Mouse (Mus musculus) kidney, embryonic 16.5 days (tissue): Measurements from ENCODE around the gene Maml3. TPM values are rescaled to one million over a fixed set of nuclear protein-coding genes. Genes with fewer than 3 reads are reported as not detected.
A peak's percentile ranks its signal among the peaks of the same experiment; 100 is the strongest.

Experiments
- ATAC-seq: fragments of 200-750 bp; cut with Nextera tagmentation; 2 replicates; pipeline ENCODE4 v1.8.0; 2017; ENCODE audit warnings: moderate TSS enrichment; ENCODE audit not compliant: low FRiP score, low TSS enrichment
- H3K27ac ChIP-seq: fragments of 300-500 bp; sonication (generic); 2 replicates; pipeline ENCODE4 v1.5.1; 2014; ENCODE audit warnings: low read length
- H3K27me3 ChIP-seq: fragments of 300-500 bp; sonication (generic); 2 replicates; pipeline ENCODE4 v1.6.1; 2014; ENCODE audit warnings: low read length, control low read depth, mixed read lengths; ENCODE audit not compliant: insufficient read depth
- H3K36me3 ChIP-seq: fragments of 300-500 bp; sonication (generic); 2 replicates; pipeline ENCODE4 v1.6.1; 2014; ENCODE audit warnings: low read length, control low read depth, mixed read lengths; ENCODE audit not compliant: insufficient read depth
- H3K4me1 ChIP-seq: fragments of 300-500 bp; sonication (generic); 2 replicates; pipeline ENCODE4 v1.6.1; 2014; ENCODE audit warnings: low read length, control low read depth, mixed read lengths; ENCODE audit not compliant: insufficient read depth
- H3K4me2 ChIP-seq: fragments of 300-500 bp; sonication (generic); replicated peaks from 2 replicates; pipeline ENCODE4 v1.6.1; 2014; ENCODE audit warnings: low read depth, low read length
- H3K4me3 ChIP-seq: fragments of 300-500 bp; sonication (generic); 2 replicates; pipeline ENCODE4 v1.5.1; 2014; ENCODE audit warnings: mild to moderate bottlenecking, low read length
- H3K9ac ChIP-seq: fragments of 300-500 bp; sonication (generic); replicated peaks from 2 replicates; pipeline ENCODE4 v1.6.1; 2014; ENCODE audit warnings: low read length
- H3K9me3 ChIP-seq: fragments of 300-500 bp; sonication (generic); 2 replicates; pipeline ENCODE4 v1.6.1; 2016; ENCODE audit warnings: low read length, control low read depth
- WGBS: fragments of 180-500 bp; shearing (Covaris S2); extraction: QIAGEN DNeasy Blood & Tissue Kit; methylation state at CpG from one replicate; pipeline ENCODE4 v1.1.7; 2014; 5-methylcytosine and 5-hydroxymethylcytosine counted together
- polyA plus RNA-seq: library from polyadenylated mRNA; unstranded; fragments of >200 nt; fragmentation: Nextera tagmentation; extraction: Ambion mirVana; gene quantifications from 2 replicates; pipeline ENCODE4 v1.2.1, GENCODE M21; 2015

Gene Maml3
- polyA plus RNA-seq, 1 experiment from 2014 or later, result 6.7 TPM

DNA sequence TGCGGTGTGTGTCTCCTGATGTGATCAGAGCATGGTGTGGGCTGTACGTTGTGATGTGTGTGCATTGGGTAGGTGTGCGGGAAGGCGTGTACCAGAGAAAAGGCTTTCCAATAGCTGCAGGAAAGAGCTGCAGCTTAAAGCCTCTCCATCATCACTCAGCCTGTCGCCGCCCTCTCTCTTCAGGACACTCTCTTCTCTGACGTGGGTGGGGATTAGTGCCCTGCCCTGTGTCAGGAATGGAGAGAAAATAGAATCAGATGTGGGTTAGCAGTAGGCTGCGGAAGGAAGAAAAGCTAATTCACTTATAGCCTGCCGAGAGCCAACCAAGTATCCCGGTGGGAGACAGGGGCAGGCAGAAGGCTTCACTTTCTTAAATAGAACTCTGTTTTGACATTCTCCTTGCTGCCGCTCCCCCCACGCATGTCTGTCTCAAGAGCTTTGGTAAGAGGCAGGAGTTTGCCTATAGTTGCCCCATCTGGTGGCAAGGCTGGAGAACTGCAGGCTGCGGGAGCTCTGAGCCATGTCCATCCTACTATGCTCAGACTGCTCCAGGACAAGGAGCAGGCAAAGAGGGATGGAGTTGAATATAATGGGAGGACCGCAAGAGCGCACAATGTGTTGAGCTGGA is 456.7 kb downstream of the Maml3 start:
- ATAC-seq, result no peak
- H3K4me1 ChIP-seq, result peaks cover 30% of the 10 kb centered on the region
- peak overlapping the region; percentile 23; the same call in 1 of the 2 replicates for H3K4me3 ChIP-seq
- H3K27me3 ChIP-seq, result no peaks in the 10 kb centered on the region
- H3K9me3 ChIP-seq, result 0 out of 2 replicates have a peak, but pooled peaks cover 3% of the 10 kb centered on the region
- H3K36me3 ChIP-seq, result no peaks in the 10 kb centered on the region
- H3K9ac ChIP-seq, result no peak overlapping the region
- no peak overlapping the region for H3K27ac ChIP-seq
- 0 out of 2 replicates have a peak overlapping the region, but pooled peaks have one; percentile 20 for H3K4me2 ChIP-seq
- 40% methylated on average over 15 of the region's 15 CpGs for WGBS

DNA sequence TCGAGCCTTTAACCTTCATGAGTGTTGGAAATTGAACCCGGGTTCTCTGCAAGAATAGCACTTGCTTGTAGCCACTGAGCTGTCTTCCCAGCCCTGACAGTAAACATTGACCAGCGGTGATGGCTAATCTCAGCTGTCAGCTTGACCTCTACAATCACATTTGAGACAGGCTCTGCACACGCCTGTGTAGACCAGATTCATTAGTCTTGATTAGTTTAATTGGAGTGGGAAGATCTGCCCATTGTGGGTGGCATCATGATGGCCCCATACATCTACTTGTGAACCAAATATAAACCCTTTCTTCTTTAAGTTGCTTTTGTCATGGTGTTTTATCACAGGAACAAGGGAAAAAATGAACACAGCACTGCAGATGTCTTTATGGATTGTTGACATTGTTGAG is 457.5 kb downstream of the Maml3 start:
- ATAC-seq, result no peak
- H3K4me2 ChIP-seq, result no peak overlapping the region
- no peaks in the 10 kb centered on the region for H3K36me3 ChIP-seq
- no peak overlapping the region for H3K9ac ChIP-seq
- H3K9me3 ChIP-seq, result 0 out of 2 replicates have a peak, but pooled peaks cover 3% of the 10 kb centered on the region
- no peak overlapping the region for H3K4me3 ChIP-seq
- peaks cover 23% of the 10 kb centered on the region for H3K4me1 ChIP-seq
- WGBS, result 88% methylated on average over 4 of the region's 4 CpGs
- no peak overlapping the region for H3K27ac ChIP-seq
- no peaks in the 10 kb centered on the region for H3K27me3 ChIP-seq

DNA sequence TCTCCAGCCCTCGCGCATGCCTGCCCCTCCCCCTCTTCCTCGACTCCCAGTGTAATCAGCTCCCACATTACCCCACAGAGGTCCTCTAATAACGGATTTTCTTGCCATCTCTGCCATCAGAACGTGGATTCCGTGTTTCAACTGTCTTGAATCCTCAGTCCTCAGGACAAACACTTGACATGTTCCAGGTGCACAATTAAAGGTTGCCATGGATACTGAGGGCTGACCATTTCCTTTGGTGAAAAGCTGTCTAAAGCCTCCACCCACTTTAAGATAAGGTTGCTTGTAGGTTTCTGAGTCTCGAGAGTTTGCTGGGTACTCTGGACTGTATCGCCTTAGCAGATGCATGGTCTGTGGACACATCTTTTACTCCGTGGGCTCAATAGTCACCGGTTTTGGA is 458.6 kb downstream of the Maml3 start:
- WGBS, result 76% methylated on average over 10 of the region's 10 CpGs
- Histone ChIP-seq H3K27ac (no peak overlapping the region), H3K27me3 (no peaks in the 10 kb centered on the region), H3K9me3 (0 out of 2 replicates have a peak, but pooled peaks cover 3% of the 10 kb centered on the region), H3K36me3 (no peaks in the 10 kb centered on the region), H3K4me2 (no peak overlapping the region), H3K4me1 (peaks cover 17% of the 10 kb centered on the region), H3K4me3 (no peak overlapping the region), H3K9ac (no peak overlapping the region)
- ATAC-seq, result no peak

DNA sequence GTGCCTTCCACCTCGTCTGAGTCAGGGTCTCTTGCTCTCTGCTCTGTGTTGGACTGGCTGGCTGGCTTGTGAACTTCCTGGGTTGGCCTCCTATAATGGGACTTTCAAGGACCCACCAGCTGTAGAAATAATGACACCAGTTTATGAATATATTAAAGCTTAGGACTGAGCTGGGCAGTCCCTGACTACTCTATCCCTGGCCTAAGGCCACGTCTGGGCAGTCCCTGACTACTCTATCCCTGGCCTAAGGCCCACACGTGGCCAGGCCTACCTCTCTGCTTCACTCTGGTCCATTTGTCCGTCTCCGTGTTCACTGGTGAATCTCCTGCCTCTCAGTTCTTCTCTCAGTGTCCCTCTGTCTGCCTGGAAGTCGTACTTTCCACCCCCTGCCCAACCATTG is 459.4 kb downstream of the Maml3 start:
- 88% methylated on average over 6 of the region's 6 CpGs for WGBS
- 0 out of 2 replicates have a peak, but pooled peaks cover 3% of the 10 kb centered on the region for H3K9me3 ChIP-seq
- no peak overlapping the region for H3K4me2 ChIP-seq
- H3K27me3 ChIP-seq, result no peaks in the 10 kb centered on the region
- H3K4me3 ChIP-seq, result no peak overlapping the region
- no peak overlapping the region for H3K9ac ChIP-seq
- ATAC-seq, result no peak
- no peaks in the 10 kb centered on the region for H3K36me3 ChIP-seq
- no peak overlapping the region for H3K27ac ChIP-seq
- peaks cover 17% of the 10 kb centered on the region for H3K4me1 ChIP-seq

DNA sequence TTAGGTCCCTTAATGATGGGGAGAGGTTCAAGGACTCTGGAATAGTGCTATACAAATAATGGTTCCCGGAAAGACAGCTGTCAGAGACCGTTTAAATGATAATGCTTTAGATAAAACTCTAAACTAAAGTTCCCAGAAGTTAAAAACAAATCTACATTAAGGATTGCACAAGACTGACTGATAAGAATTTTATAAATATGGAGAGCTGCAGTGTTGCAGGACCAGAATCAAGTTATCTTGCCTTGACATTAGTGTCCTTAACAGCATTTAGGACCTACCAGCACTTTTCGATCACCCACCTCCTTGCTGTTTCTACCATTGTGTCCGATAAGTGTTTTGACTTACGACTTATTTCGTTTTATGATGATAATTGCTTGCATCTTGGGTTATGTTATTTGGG is 466.6 kb downstream of the Maml3 start:
- Histone ChIP-seq H3K9ac (no peak overlapping the region), H3K9me3 (peaks cover 4% of the 10 kb centered on the region; the same call in 1 of the 2 replicates), H3K4me2 (no peak overlapping the region), H3K27ac (no peak overlapping the region), H3K4me3 (no peak overlapping the region), H3K4me1 (no peaks in the 10 kb centered on the region), H3K27me3 (no peaks in the 10 kb centered on the region), H3K36me3 (no peaks in the 10 kb centered on the region)
- no peak for ATAC-seq
- WGBS, result 90% methylated on average over 6 of the region's 6 CpGs

DNA sequence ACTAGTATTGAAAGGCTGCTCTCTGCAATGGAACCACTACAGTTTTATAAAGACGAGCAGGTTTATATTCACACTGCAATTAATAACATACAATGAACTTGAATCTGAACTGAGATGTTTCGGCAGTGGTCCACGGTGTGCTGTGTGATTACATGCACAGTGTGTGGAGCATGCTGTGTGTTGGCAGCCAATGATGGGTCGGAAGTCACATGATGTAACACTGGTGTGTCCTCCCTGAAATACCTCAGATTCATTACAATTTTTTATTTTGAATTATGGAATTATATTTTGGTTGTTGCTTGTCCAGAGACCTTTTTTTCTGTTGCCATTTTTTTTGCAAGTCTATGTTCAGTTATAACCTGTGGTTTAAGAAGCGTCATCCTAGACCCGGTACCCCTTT is 467.6 kb downstream of the Maml3 start:
- no peak for ATAC-seq
- Histone ChIP-seq H3K4me1 (no peaks in the 10 kb centered on the region), H3K4me2 (no peak overlapping the region), H3K27me3 (no peaks in the 10 kb centered on the region), H3K27ac (no peak overlapping the region), H3K36me3 (no peaks in the 10 kb centered on the region), H3K9ac (no peak overlapping the region), H3K4me3 (no peak overlapping the region), H3K9me3 (peaks cover 7% of the 10 kb centered on the region; the same call in 1 of the 2 replicates)
- WGBS, result 93% methylated on average over 6 of the region's 6 CpGs

DNA sequence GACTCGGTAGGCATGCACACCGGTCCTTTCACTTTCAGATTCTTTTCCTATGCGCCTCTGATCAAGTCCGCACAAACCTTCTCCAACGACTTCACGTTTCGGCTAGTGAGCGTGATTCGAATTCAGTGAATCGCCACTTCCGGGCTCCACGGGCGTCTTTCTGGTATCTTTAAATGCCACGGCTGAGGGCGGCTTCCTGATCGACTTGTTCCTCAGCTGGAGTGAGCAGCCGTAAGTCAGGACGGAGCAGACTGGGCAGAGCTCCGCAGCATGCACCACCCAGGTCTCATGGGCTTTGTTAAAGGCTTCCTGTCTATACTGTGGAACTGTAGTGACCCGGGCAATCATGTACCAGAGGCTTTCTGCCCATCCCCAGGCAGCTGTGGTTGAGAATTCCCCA is 468.2 kb downstream of the Maml3 start:
- no peak overlapping the region for H3K4me2 ChIP-seq
- WGBS, result 86% methylated on average over 20 of the region's 20 CpGs
- ATAC-seq, result no peak; the same call in 1 of the 2 replicates

DNA sequence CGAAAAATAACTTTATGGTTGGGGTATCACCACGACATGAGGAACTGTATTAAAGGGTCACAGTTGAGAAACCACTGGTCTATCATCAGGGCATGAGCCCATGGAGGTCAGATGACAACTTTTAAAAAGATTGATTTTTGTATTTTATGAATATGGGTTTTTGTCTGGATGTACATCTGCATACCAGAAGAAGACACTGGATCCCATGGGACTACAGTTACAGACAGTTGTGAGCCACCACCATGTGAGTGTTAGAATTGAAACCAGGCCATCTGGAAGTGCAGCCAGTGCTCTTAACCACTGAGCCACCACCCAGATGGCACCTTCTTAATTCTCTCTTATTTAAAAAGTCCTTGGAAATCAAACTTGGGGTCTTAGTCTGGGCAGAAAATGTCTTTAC is 468.9 kb downstream of the Maml3 start:
- Histone ChIP-seq H3K9ac (no peak overlapping the region), H3K4me1 (no peaks in the 10 kb centered on the region), H3K4me3 (no peak overlapping the region), H3K9me3 (peaks cover 15% of the 10 kb centered on the region), H3K4me2 (no peak overlapping the region), H3K27ac (no peak overlapping the region), H3K36me3 (no peaks in the 10 kb centered on the region), H3K27me3 (no peaks in the 10 kb centered on the region)
- ATAC-seq, result no peak
- 79% methylated on average over 2 of the region's 2 CpGs for WGBS

More for the DNA sequence above, 468.2 kb downstream of the Maml3 start:
- Histone ChIP-seq H3K27me3 (no peaks in the 10 kb centered on the region), H3K9me3 (peaks cover 9% of the 10 kb centered on the region; the same call in 1 of the 2 replicates), H3K4me1 (no peaks in the 10 kb centered on the region), H3K4me3 (no peak overlapping the region), H3K9ac (no peak overlapping the region), H3K36me3 (no peaks in the 10 kb centered on the region), H3K27ac (no peak overlapping the region)

Other genes starting within 250 kb of the Maml3 start
- gene Foxo1, start 163.3 kb upstream of the Maml3 start, polyA plus RNA-seq, result 5.9 and 6.5 TPM in 2 replicates